Mouse (Mus musculus) kidney, adult 2 months (tissue): ENCODE measurements around the gene Dstyk. TPM values are rescaled to one million over a fixed set of nuclear protein-coding genes. Genes with fewer than 3 reads are reported as not detected.

Experiments used
- DNase-seq: peaks from one replicate; pipeline ENCODE4 v3.0.0; 2021
- H3K27ac ChIP-seq: fragments of 200-500 bp; 2 replicates; pipeline ENCODE4 v1.5.1; 2012; ENCODE audit warnings: low read depth, low read length, control low read depth, inconsistent platforms; ENCODE audit not compliant: insufficient read depth
- H3K27me3 ChIP-seq: fragments of 200-500 bp; replicated peaks from 2 replicates; pipeline ENCODE4 v1.6.1; 2012; ENCODE audit warnings: mild to moderate bottlenecking, moderate library complexity, low read length, inconsistent platforms; ENCODE audit not compliant: control insufficient read depth, insufficient read depth
- H3K36me3 ChIP-seq: fragments of 200-500 bp; 2 replicates; pipeline ENCODE4 v1.6.1; 2012; ENCODE audit warnings: mild to moderate bottlenecking, moderate library complexity, low read length, inconsistent platforms; ENCODE audit not compliant: control insufficient read depth, insufficient read depth
- H3K4me1 ChIP-seq: fragments of 200-500 bp; 2 replicates; pipeline ENCODE4 v1.6.1; 2011; ENCODE audit warnings: low read length; ENCODE audit not compliant: control insufficient read depth, insufficient read depth
- H3K4me3 ChIP-seq: fragments of 200-500 bp; 2 replicates; pipeline ENCODE4 v1.5.1; 2011; ENCODE audit warnings: mild to moderate bottlenecking, low read depth, low read length, control low read depth; ENCODE audit not compliant: insufficient read depth
- CTCF ChIP-seq: fragments of 200-500 bp; conservative IDR thresholded peaks from 2 replicates; pipeline ENCODE4 v1.5.1; 2011; ENCODE audit warnings: low read depth, mild to moderate bottlenecking, control low read depth, low read length, moderate library complexity, mixed read lengths; ENCODE audit not compliant: insufficient read depth, insufficient read length
- POLR2A ChIP-seq: fragments of 200-500 bp; IDR thresholded peaks from one replicate; pipeline ENCODE4 v1.6.1; 2011; ENCODE audit warnings: low read depth, low read length, control low read depth
- WGBS: fragments of 180-500 bp; shearing (Covaris S2); methylation state at CpG from one replicate; pipeline ENCODE4 v1.1.7; 2018; 5-methylcytosine and 5-hydroxymethylcytosine counted together
- polyA plus RNA-seq: library from polyadenylated mRNA; depleted of rRNA; stranded (reverse); fragments of >200 nt; gene quantifications from 2 replicates; pipeline ENCODE4 v1.2.3, GENCODE M21; 2012; rRNA removed

Gene Dstyk
- 13.0 and 13.9 TPM in 2 replicates for polyA plus RNA-seq

- Histone ChIP-seq H3K27ac (peak within 1 kb of the TSS; percentile 70), H3K27me3 (no peaks in the 10 kb centered on the region), H3K4me3 (peak within 1 kb of the TSS; percentile 80), H3K4me1 (peaks cover 15% of the 10 kb centered on the region; the same call in 1 of the 2 replicates), H3K36me3 (no peaks in the 10 kb centered on the region)
- DNase-seq = peak; percentile 97
- TF ChIP-seq POLR2A (peak; percentile 57), CTCF (peak; percentile 45)
- WGBS = under 1% methylated on average over 85 of the region's 85 CpGs
These were observed at the start of gene Dstyk for GRCm38 (mm10) chr1:132417319-132418251. Gene Dstyk, plus strand, starts transcription at chr1:132417555.

- peak; percentile 92 for DNase-seq
- no peaks in the 10 kb centered on the region for H3K27me3 ChIP-seq
- peaks cover 12% of the 10 kb centered on the region for H3K4me1 ChIP-seq
- TF ChIP-seq CTCF (peak; percentile 98), POLR2A (no peak)
- H3K27ac ChIP-seq = no peak overlapping the region
- no peak overlapping the region for H3K4me3 ChIP-seq
- H3K36me3 ChIP-seq = no peaks in the 10 kb centered on the region
- 29% methylated on average over 7 of the region's 7 CpGs for WGBS
These were observed 49.5 kb upstream of the Dstyk start for GRCm38 (mm10) chr1:132367692-132368506.

- no peak overlapping the region for H3K4me3 ChIP-seq
- H3K27ac ChIP-seq = peak overlapping the region; percentile 60
- WGBS = 76% methylated on average over 9 of the region's 9 CpGs
- DNase-seq = no peak
- no peak for TF ChIP-seq CTCF
- no peak for TF ChIP-seq POLR2A
- H3K36me3 ChIP-seq = no peaks in the 10 kb centered on the region
- H3K4me1 ChIP-seq = peaks cover 29% of the 10 kb centered on the region
- H3K27me3 ChIP-seq = no peaks in the 10 kb centered on the region
These were observed 46.6 kb upstream of the Dstyk start for GRCm38 (mm10) chr1:132370681-132371173.

DNA sequence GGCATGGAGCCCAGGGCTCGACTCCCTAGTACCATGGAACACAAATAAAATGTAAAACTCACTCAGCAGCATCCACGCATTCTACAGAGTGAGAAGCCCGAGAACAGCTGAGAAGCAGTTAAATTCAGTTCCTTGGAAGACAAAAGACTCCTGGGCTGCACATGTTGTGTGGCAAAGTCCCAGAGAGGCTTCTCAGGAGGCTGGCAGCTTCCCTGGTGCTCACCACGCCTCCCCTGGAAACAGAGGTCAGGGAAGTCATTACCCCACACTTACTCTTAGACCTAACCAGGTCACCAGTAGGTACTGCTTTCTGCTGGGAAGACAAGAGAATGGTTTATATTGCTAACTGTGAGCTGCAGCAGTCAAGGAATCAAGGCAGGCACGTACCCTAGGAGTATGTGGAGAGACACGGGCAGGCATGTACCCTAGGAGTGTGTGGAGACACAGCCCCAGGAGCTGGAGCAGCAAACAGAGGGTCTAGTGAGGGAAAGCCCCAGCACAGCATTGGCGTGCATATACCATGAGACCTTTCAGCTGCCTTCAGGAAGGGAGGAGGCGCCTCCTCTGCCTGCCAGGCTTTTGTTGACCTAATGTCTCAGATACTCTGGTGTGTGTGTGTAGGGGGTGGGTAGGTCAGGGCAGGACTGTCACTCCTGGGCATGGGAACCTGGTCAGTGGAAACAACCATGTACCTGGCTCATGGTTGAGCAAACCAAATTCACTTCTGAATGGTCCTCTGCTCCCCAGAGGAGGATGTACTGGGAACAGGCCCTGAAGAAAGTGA is 45.9 kb upstream of the Dstyk start:
- Histone ChIP-seq H3K27me3 (no peaks in the 10 kb centered on the region), H3K27ac (no peak overlapping the region), H3K4me3 (no peak overlapping the region), H3K36me3 (no peaks in the 10 kb centered on the region), H3K4me1 (peaks cover 29% of the 10 kb centered on the region)
- WGBS = 60% methylated on average over 8 of the region's 8 CpGs
- DNase-seq = peak; percentile 66
- TF ChIP-seq CTCF (no peak), POLR2A (no peak)

DNA sequence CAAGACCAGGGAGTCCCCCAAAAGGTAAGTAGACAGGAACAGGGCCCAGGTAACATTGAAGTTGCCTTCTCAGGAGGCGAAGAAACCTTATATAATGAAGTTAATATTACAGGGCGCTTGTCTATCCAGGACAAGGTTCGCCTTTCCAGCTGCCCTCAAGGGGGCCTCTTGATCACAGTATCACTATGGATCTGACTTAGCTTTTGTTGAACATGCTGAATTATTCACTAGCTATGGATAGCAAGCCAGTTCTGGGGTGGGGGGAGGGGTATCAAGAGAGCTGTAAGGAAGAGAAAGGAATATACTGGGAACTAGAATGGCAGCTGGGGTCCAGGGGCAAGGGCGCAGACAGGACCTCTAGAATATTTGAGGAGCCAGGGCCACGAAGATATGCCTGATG is 45.0 kb upstream of the Dstyk start:
- 70% methylated on average over 5 of the region's 5 CpGs for WGBS
- Histone ChIP-seq H3K4me3 (no peak overlapping the region), H3K27ac (no peak overlapping the region), H3K27me3 (no peaks in the 10 kb centered on the region), H3K4me1 (peaks cover 29% of the 10 kb centered on the region), H3K36me3 (no peaks in the 10 kb centered on the region)
- DNase-seq = no peak
- TF ChIP-seq POLR2A (no peak), CTCF (no peak)

DNA sequence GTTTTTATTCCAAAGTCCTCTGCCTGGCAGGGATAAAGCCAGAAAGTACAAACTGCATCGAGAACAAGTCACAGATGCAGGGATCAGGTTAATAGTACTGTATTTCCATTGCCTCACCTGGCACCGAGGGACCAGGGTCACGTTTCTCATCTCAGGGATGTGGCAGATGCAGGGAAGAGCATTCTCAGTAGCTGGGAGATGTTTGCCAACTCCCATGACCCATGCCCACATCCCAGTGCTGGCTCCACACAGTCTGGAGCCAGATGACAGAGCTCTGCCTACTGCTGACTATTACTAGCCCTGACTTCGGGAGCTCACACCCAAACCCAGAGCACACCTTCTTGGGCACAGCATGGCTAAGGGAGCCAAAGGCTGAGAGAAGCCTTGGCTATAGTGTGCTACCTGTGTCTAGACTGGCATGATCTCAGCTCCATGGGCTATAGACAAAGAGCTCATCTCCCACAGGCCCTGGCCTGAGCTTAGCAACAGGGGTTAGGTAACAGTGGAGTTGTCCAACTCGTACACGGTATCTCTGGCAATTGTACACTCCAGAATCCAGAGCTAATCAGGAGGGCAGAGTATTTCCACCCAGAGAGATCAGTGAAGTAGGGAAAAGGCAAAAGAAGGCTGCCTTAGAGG is 44.3 kb upstream of the Dstyk start:
- Histone ChIP-seq H3K27me3 (no peaks in the 10 kb centered on the region), H3K36me3 (no peaks in the 10 kb centered on the region), H3K27ac (no peak overlapping the region), H3K4me1 (peaks cover 29% of the 10 kb centered on the region), H3K4me3 (no peak overlapping the region)
- 55% methylated on average over 6 of the region's 6 CpGs for WGBS
- DNase-seq = peak; percentile 55
- TF ChIP-seq POLR2A = no peak
- TF ChIP-seq CTCF = no peak
